8 mouse cellular contexts compared by ENCODE assay signal in the genomic region with DNA sequence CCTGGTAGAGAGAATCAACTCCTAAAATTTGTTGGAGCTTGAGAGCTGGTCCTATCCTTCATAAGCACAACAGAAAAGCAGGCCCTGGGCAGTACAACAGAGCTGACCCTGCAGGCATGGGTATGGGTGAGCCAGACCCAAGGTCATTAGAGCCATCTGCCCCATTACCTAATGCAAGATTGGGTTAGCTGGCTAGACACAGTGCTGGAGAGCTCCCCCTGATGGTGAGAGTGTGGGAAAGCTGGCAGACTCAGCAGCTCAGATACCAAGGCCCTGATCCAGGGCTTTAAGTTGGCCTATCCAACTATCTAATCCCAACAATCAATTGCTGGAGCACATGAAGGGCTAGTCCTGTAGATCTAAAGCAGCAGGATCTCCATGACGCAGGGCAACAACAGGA. TPM values are rescaled to one million over a fixed set of nuclear protein-coding genes. Genes with fewer than 3 reads are reported as not detected.
DNase-seq lines count a peak whose midpoint lies in the region; ATAC-seq lines count a peak whose summit lies in the region.
"Had no signal": no experiment of that assay in that cellular context is flagged by ENCODE, and none has a peak within 500 bp of the region (broad histone marks: within the 10 kb centered on the region; RNA-seq: fewer than 3 reads in every experiment).

No protein-coding gene starts in this region.

- WGBS in heart, embryonic 16.5 days, result 74% methylated on average over 1 of the region's 1 CpGs

- peak overlapping the region; percentile 50; the same call in 1 of the 2 replicates for H3K27ac ChIP-seq in heart, embryonic 16.5 days (ENCODE audit: low read length)
- H3K27ac ChIP-seq: stomach, embryonic 15.5 days had no signal

- peaks cover 10% of the 10 kb centered on the region for H3K4me1 ChIP-seq in heart, embryonic 16.5 days (ENCODE audit: control insufficient read depth, insufficient read depth, low read length)

- peak; percentile 48 for DNase-seq in right cerebral cortex, adult 18-20 months
- no peak for DNase-seq in right cerebral cortex, postnatal 4 days
- DNase-seq in adipocyte (ENCODE audit: low spot score), result peak; percentile 92
- peak; percentile 74 to 79 for DNase-seq in cerebellum, postnatal 10 days
- DNase-seq in lung, adult 18-20 months, result peak; percentile 50 to 74
- DNase-seq in spleen, postnatal 10 days (ENCODE audit: low spot score in 2 of 2), result peak; percentile 36 to 72

- H3K27me3 ChIP-seq in heart, embryonic 16.5 days (ENCODE audit: control insufficient read depth, insufficient read depth, low read length), result no peaks in the 10 kb centered on the region
- H3K27me3 ChIP-seq: stomach, embryonic 15.5 days had no signal

- ATAC-seq in heart, embryonic 16.5 days (replicated peaks; ENCODE audit: extremely low read depth, insufficient read depth, low FRiP score), result 0 out of 2 replicates have a peak, but pooled peaks have one; percentile 28

- peaks cover 23% of the 10 kb centered on the region for H3K36me3 ChIP-seq in heart, embryonic 16.5 days (ENCODE audit: control insufficient read depth, insufficient read depth)

- H3K9me3 ChIP-seq in heart, embryonic 16.5 days (replicated peaks; ENCODE audit: control insufficient read depth, low read length), result no peaks in the 10 kb centered on the region
- H3K9me3 ChIP-seq: stomach, embryonic 15.5 days had no signal

- no peak overlapping the region for H3K4me3 ChIP-seq in heart, embryonic 16.5 days (ENCODE audit: low read length)
- H3K4me3 ChIP-seq: stomach, embryonic 15.5 days had no signal

- no peak overlapping the region for H3K9ac ChIP-seq in heart, embryonic 16.5 days (ENCODE audit: low read length)
- H3K9ac ChIP-seq: stomach, embryonic 15.5 days had no signal

- H3K4me2 ChIP-seq in heart, embryonic 16.5 days (ENCODE audit: low read depth, low read length), result no peak overlapping the region
- H3K4me2 ChIP-seq: stomach, embryonic 15.5 days had no signal

RNA-seq across cellular contexts. Expression of a gene that starts 4.5 kb away (rescaled TPM):
- 27.4 and 28.1 TPM in 2 replicates for polyA plus RNA-seq in heart, embryonic 16.5 days (2015; fragmentation: Nextera tagmentation; extraction: Ambion mirVana)

RNA-seq across cellular contexts. Expression of a gene that starts 5.1 kb away (rescaled TPM):
- 305 and 327 TPM in 2 replicates for polyA plus RNA-seq in heart, embryonic 16.5 days (2015; fragmentation: Nextera tagmentation; extraction: Ambion mirVana)

RNA-seq across cellular contexts. Expression of a gene that starts 22.8 kb away (rescaled TPM):
- 45.7 TPM in 2 replicates for polyA plus RNA-seq in heart, embryonic 16.5 days (2015; fragmentation: Nextera tagmentation; extraction: Ambion mirVana)

RNA-seq across cellular contexts. Expression of a gene that starts 46.3 kb away (rescaled TPM):
- polyA plus RNA-seq in heart, embryonic 16.5 days (2015; fragmentation: Nextera tagmentation; extraction: Ambion mirVana), result 19.2 and 20.5 TPM in 2 replicates
